9 mouse cellular contexts compared by ENCODE assay signal in the genomic region with DNA sequence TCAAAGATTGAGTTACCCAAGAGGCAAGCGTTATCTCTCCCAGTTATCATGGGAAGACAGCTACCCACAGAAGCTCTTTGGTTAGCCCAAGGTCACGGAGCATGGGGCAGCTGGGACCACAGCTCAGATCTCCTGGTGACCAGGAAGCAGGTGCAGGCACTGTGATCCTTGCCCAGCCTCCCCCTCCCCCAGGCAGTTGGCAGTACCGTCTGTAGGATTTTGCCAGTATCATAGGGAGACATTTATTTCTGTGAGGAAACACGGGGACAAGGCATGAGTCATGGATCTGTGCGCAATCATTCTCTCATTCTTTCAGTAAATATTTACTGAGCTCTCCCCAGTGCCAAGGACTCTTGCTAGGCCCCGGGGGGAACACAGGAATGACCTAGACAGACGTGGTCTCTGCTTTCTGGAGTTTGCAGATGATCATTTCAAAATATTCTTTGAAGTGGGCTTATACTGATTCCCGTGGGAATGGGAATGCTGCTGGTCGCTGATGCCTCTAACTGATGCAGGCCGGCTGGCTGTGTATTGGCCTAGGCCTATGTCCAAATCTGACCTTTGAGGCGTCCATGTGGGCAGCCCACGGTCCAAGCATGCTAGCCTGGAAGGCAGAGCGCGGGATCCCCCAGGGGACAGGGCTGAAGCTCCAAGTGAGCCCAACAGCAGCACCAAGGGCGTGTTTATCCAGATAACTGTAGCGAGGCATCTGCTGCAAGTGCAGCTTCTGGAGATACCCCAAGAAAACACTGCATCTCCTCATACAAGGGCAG. TPM values are rescaled to one million over a fixed set of nuclear protein-coding genes. Genes with fewer than 3 reads are reported as not detected.
A peak's percentile ranks its signal among the peaks of the same experiment; 100 is the strongest.
DNase-seq lines count a peak whose midpoint lies in the region; ATAC-seq and TF ChIP-seq lines count a peak whose summit lies in the region.
"Had no signal": no experiment of that assay in that cellular context is flagged by ENCODE, and none has a peak within 500 bp of the region (broad histone marks: within the 10 kb centered on the region; RNA-seq: fewer than 3 reads in every experiment).

No protein-coding gene starts in this region.

- peak; percentile 60; the same call in 1 of the 2 replicates for ATAC-seq in embryonic facial prominence, embryonic 14.5 days (ENCODE audit: low read depth)
- ATAC-seq in liver, embryonic 16.5 days (ENCODE audit: low read depth), result peak; percentile 90

- H3K27me3 ChIP-seq in embryonic facial prominence, embryonic 14.5 days (replicated peaks; ENCODE audit: control insufficient read depth, insufficient read depth, low read length), result no peaks in the 10 kb centered on the region
- H3K27me3 ChIP-seq in embryonic facial prominence, embryonic 10.5 days (replicated peaks; ENCODE audit: low read depth, poor library complexity, severe bottlenecking), result no peaks in the 10 kb centered on the region
- no peaks in the 10 kb centered on the region for H3K27me3 ChIP-seq in liver, embryonic 16.5 days (ENCODE audit: control insufficient read depth, insufficient read depth, low read depth, low read length)
- H3K27me3 ChIP-seq in limb, embryonic 10.5 days (ENCODE audit: low read depth, poor library complexity, severe bottlenecking), result 0 out of 2 replicates have a peak, but pooled peaks cover 3% of the 10 kb centered on the region
- H3K27me3 ChIP-seq: embryonic facial prominence, embryonic 13.5 days had no signal

- no peak overlapping the region for H3K4me3 ChIP-seq in embryonic facial prominence, embryonic 14.5 days (ENCODE audit: low read depth, low read length)
- no peak overlapping the region for H3K4me3 ChIP-seq in embryonic facial prominence, embryonic 10.5 days
- H3K4me3 ChIP-seq in gastrocnemius, adult 2 months, result peak overlapping the region; percentile 13; the same call in 1 of the 2 replicates
- peak overlapping the region; percentile 31 for H3K4me3 ChIP-seq in liver, embryonic 16.5 days (ENCODE audit: low read depth, low read length)
- H3K4me3 ChIP-seq in limb, embryonic 10.5 days, result no peak overlapping the region
- H3K4me3 ChIP-seq: embryonic facial prominence, embryonic 13.5 days had no signal

- peak; percentile 60 for DNase-seq in embryonic facial prominence, embryonic 14.5 days (ENCODE audit: low spot score)
- DNase-seq in embryonic facial prominence, embryonic 10.5 days (ENCODE audit: low spot score), result no peak
- DNase-seq in adrenal gland, postnatal 36 days, result peak; percentile 86 to 88
- peak; percentile 91 for DNase-seq in gastrocnemius, adult 2 months
- peak; percentile 18 for DNase-seq in kidney, adult 9 months
- DNase-seq in right cerebral cortex, postnatal 25 days, result peak; percentile 56
- DNase-seq in limb, embryonic 10.5 days (ENCODE audit: low spot score), result no peak

- H3K4me2 ChIP-seq in embryonic facial prominence, embryonic 14.5 days (ENCODE audit: low read depth, low read length), result no peak overlapping the region
- H3K4me2 ChIP-seq in liver, embryonic 16.5 days (ENCODE audit: low read depth, low read length), result peak overlapping the region; percentile 65
- H3K4me2 ChIP-seq: embryonic facial prominence, embryonic 13.5 days had no signal

- intact Hi-C loops in gastrocnemius, adult 2 months (cut with DNase I), result loop anchor here (5.0 kb wide), 1 partner anchor 58 kb away; a partner anchor contains a TSS

- H3K9ac ChIP-seq in embryonic facial prominence, embryonic 14.5 days (ENCODE audit: low read depth, low read length), result no peak overlapping the region
- H3K9ac ChIP-seq in liver, embryonic 16.5 days (ENCODE audit: low read depth, low read length), result peak overlapping the region; percentile 55
- H3K9ac ChIP-seq: embryonic facial prominence, embryonic 13.5 days had no signal

- no peak overlapping the region for H3K27ac ChIP-seq in embryonic facial prominence, embryonic 14.5 days (replicated peaks; ENCODE audit: low read depth, low read length)
- no peak overlapping the region for H3K27ac ChIP-seq in embryonic facial prominence, embryonic 10.5 days (replicated peaks)
- peak overlapping the region; percentile 93 for H3K27ac ChIP-seq in gastrocnemius, adult 2 months
- peak overlapping the region; percentile 91 for H3K27ac ChIP-seq in liver, embryonic 16.5 days (ENCODE audit: low read length)
- H3K27ac ChIP-seq in limb, embryonic 10.5 days, result no peak overlapping the region
- H3K27ac ChIP-seq: embryonic facial prominence, embryonic 13.5 days had no signal

- peaks cover 7% of the 10 kb centered on the region for H3K9me3 ChIP-seq in embryonic facial prominence, embryonic 14.5 days (ENCODE audit: control insufficient read depth, low read length)
- 0 out of 2 replicates have a peak, but pooled peaks cover 5% of the 10 kb centered on the region for H3K9me3 ChIP-seq in embryonic facial prominence, embryonic 10.5 days
- H3K9me3 ChIP-seq in liver, embryonic 16.5 days (replicated peaks; ENCODE audit: control insufficient read depth, low read length), result no peaks in the 10 kb centered on the region
- H3K9me3 ChIP-seq in limb, embryonic 10.5 days (replicated peaks), result no peaks in the 10 kb centered on the region

- 59% methylated on average over 16 of the region's 16 CpGs for WGBS in embryonic facial prominence, embryonic 14.5 days
- WGBS in embryonic facial prominence, embryonic 10.5 days, result 80% methylated on average over 16 of the region's 16 CpGs
- 16% methylated on average over 16 of the region's 16 CpGs for whole genome bisulfite sequencing in liver, embryonic 16.5 days (ENCODE audit: insufficient replicate concordance)
- 88% methylated on average over 16 of the region's 16 CpGs for WGBS in limb, embryonic 10.5 days

- H3K36me3 ChIP-seq in embryonic facial prominence, embryonic 14.5 days (ENCODE audit: control insufficient read depth, insufficient read depth, low read length), result 0 out of 2 replicates have a peak, but pooled peaks cover 5% of the 10 kb centered on the region
- H3K36me3 ChIP-seq in embryonic facial prominence, embryonic 10.5 days (replicated peaks), result no peaks in the 10 kb centered on the region
- H3K36me3 ChIP-seq in liver, embryonic 16.5 days (ENCODE audit: control insufficient read depth, insufficient read depth), result no peaks in the 10 kb centered on the region
- H3K36me3 ChIP-seq in limb, embryonic 10.5 days, result no peaks in the 10 kb centered on the region

- H3K4me1 ChIP-seq in embryonic facial prominence, embryonic 14.5 days (ENCODE audit: control insufficient read depth, insufficient read depth, low read length), result peaks cover 4% of the 10 kb centered on the region
- H3K4me1 ChIP-seq in embryonic facial prominence, embryonic 10.5 days, result peaks cover 25% of the 10 kb centered on the region
- peaks cover 34% of the 10 kb centered on the region for H3K4me1 ChIP-seq in liver, embryonic 16.5 days (ENCODE audit: control insufficient read depth, low read depth, low read length)
- peaks cover 12% of the 10 kb centered on the region; the same call in 1 of the 2 replicates for H3K4me1 ChIP-seq in limb, embryonic 10.5 days

- no peak for TF ChIP-seq CTCF in gastrocnemius, adult 2 months (IDR thresholded peaks at IDR 0.05)

RNA-seq across cellular contexts. Expression of a gene that starts 59.1 kb away (rescaled TPM):
- polyA plus RNA-seq in embryonic facial prominence, embryonic 14.5 days (2014; fragmentation: Nextera tagmentation; extraction: Ambion mirVana), result 48.6 and 50.3 TPM in 2 replicates
- 95.0 and 101 TPM in 2 replicates for polyA plus RNA-seq in embryonic facial prominence, embryonic 10.5 days (2016; fragmentation: Nextera tagmentation; extraction: Ambion mirVana)
- 10 to 100 TPM; 34.8 to 40.7 TPM for total RNA-seq in adrenal gland, postnatal 36 days (2021)
- 10 to 100 TPM; 19.2 to 32.2 TPM for total RNA-seq in gastrocnemius, adult 2 months (2021)
- 5.4 and 5.8 TPM in 2 replicates for polyA plus RNA-seq in liver, embryonic 16.5 days (2015; fragmentation: Nextera tagmentation; extraction: Ambion mirVana)
- 77.0 and 93.3 TPM in 2 replicates for polyA plus RNA-seq in limb, embryonic 10.5 days (2016; fragmentation: Nextera tagmentation; extraction: Ambion mirVana)

Comparison
In these comparisons a context has a peak if more than half of its experiments do, and no peak if none do; other contexts are left out.
1. DNase-seq: peak in embryonic facial prominence, embryonic 14.5 days (single experiment), adrenal gland, postnatal 36 days (2 of 2), gastrocnemius, adult 2 months (single experiment), kidney, adult 9 months (single experiment) and right cerebral cortex, postnatal 25 days (single experiment); none in embryonic facial prominence, embryonic 10.5 days (single experiment) and limb, embryonic 10.5 days (single experiment).
2. H3K27ac ChIP-seq: peak in gastrocnemius, adult 2 months (single experiment) and liver, embryonic 16.5 days (single experiment); none in embryonic facial prominence, embryonic 14.5 days (single experiment), embryonic facial prominence, embryonic 10.5 days (single experiment) and limb, embryonic 10.5 days (single experiment).
3. H3K4me3 ChIP-seq: peak in gastrocnemius, adult 2 months (single experiment) and liver, embryonic 16.5 days (single experiment); none in embryonic facial prominence, embryonic 14.5 days (single experiment), embryonic facial prominence, embryonic 10.5 days (single experiment) and limb, embryonic 10.5 days (single experiment).